Mouse (Mus musculus) neutrophil, adult 5-6 weeks (primary cell): Measurements from ENCODE around the gene Pbx1. TPM values are rescaled to one million over a fixed set of nuclear protein-coding genes. Genes with fewer than 3 reads are reported as not detected.

Source experiments
- ATAC-seq: fragments of 151-379, 151-347 bp; 2 replicates; pipeline ENCODE4 v1.8.0; 2017; ENCODE audit warnings: mild to moderate bottlenecking, moderate TSS enrichment; ENCODE audit not compliant: insufficient number of reproducible peaks, poor library complexity, low FRiP score, severe bottlenecking; ENCODE audit errors: extremely low read depth
- total RNA-seq: library from RNA; stranded (forward); fragments of 200-1000 nt; gene quantifications from 2 replicates; pipeline ENCODE4 v1.2.3, GENCODE M21; 2017

Pbx1 gene
- total RNA-seq, 1 experiment from 2014 or later, result 40.4 TPM

GRCm38 (mm10) chr1:168323436-168324108, 108.5 kb downstream of the Pbx1 start:
- no peak for ATAC-seq

GRCm38 (mm10) chr1:168322892-168323291, 109.2 kb downstream of the Pbx1 start:
- ATAC-seq, result no peak

GRCm38 (mm10) chr1:168319695-168320094, 112.4 kb downstream of the Pbx1 start:
- ATAC-seq, result no peak

DNA sequence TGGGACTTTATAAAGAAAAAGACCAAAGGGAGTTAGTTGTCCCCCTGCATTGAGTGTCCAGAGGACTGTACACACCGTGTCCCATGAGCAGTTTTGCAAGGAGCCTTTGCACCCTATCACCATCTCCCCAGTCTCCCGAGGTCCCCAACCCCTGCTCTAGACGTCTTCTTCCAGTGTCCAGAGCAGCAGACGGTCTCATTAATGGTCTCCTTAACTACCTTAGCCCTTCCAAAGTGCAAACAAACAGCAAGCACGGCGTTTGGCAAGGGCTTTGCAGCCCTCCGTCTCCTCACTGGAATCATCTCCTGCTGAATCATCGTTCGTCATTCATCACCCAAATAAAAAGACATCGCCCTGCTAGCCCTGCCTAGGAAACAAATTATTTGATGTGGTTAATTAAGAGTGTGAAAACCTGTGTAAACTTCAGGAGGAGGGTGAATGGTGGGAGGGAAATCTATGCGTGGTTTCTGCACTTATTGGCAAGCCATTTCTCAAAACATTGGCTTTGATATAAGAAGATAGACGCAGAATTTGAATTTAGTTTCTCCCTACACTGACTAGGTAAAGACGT, 113.1 kb downstream of the Pbx1 start:
- ATAC-seq, result no peak

DNA sequence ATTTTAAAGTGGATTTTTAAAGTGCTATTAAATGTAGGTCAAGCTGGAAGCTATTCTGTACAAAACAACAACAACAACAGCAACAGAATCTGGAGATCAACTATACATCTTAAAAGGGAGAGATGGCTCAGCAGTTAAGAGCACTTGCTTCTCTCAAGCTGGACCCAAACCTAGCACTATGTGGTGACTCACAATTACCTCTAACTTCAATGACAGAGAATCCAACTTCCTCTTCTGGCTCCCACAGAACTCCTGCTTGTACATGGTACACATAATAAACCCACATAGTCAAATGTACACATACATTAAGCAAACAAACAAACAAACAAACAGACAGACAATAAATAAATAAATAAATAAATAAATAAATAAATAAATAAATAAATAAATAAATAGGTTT, 118.3 kb downstream of the Pbx1 start:
- ATAC-seq, result peak; percentile 69; the same call in 1 of the 2 replicates

DNA sequence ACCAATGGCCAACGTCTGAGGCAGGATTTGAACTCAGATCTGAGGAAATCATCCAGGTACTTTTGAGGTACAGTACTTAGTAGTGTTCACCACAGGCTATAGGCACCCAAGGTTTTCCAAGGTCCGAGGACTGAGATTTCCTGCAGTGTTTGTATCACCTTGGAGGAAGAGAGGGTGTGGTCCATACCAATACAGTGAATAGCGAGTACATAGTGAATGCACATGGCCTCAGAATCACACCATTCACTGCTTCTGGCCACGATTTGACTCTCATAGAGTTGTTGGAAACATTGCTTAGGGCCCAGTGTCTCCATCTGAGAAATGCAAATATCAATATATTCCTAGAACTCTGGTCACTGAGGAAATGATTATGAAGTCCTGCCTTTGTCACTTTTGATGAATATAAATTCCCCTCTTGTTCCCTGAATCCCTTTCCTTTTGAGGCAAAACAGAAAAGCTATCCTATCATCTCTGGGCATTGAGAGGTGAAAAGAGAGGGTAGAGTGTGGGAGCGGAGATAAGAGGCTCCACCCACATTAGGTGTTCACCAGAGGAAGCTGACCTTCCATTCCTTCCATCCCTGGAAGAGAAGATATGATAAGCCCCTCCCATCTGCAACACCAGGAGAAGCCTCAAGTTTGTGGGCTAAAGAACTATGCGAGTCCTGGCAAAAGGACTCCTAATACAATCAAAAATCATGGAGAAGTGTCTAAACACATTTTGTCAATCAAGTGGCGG, 119.2 kb downstream of the Pbx1 start:
- no peak for ATAC-seq

DNA sequence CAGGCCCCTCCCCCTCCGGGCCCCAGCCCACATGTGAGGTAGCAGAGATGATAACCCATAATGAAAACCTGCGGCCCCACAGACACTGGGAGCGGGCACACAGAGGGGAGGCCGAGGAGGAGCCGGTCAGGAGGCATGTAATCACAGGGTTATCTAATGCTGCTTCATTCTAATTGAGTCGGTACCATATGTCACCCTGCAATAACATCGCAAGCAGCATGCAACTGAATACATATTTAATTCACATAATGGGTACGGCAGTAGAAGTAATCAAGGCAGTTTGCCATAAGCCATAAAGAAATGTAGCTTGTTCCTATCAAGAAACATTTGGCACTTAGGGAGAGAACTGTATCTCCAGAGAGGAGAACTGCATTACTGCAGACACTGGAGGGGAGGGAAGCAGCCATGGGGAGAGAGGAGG, 123.0 kb downstream of the Pbx1 start:
- no peak for ATAC-seq

- no peak for ATAC-seq
These were observed 124.5 kb downstream of the Pbx1 start for GRCm38 (mm10) chr1:168307275-168308182.

GRCm38 (mm10) chr1:168300505-168300904, 131.6 kb downstream of the Pbx1 start:
- no peak for ATAC-seq

GRCm38 (mm10) chr1:168299928-168300365, 132.1 kb downstream of the Pbx1 start:
- no peak for ATAC-seq

GRCm38 (mm10) chr1:168299181-168299580, 132.9 kb downstream of the Pbx1 start:
- no peak for ATAC-seq

- no peak for ATAC-seq
These were observed 135.8 kb downstream of the Pbx1 start for GRCm38 (mm10) chr1:168296290-168296689.

GRCm38 (mm10) chr1:168295782-168296181, 136.3 kb downstream of the Pbx1 start:
- ATAC-seq, result no peak

GRCm38 (mm10) chr1:168293673-168294072, 138.4 kb downstream of the Pbx1 start:
- no peak for ATAC-seq

- ATAC-seq, result no peak
These were observed 140.0 kb downstream of the Pbx1 start for GRCm38 (mm10) chr1:168292106-168292505.

- ATAC-seq, result no peak
These were observed 140.4 kb downstream of the Pbx1 start for GRCm38 (mm10) chr1:168291643-168292040.

DNA sequence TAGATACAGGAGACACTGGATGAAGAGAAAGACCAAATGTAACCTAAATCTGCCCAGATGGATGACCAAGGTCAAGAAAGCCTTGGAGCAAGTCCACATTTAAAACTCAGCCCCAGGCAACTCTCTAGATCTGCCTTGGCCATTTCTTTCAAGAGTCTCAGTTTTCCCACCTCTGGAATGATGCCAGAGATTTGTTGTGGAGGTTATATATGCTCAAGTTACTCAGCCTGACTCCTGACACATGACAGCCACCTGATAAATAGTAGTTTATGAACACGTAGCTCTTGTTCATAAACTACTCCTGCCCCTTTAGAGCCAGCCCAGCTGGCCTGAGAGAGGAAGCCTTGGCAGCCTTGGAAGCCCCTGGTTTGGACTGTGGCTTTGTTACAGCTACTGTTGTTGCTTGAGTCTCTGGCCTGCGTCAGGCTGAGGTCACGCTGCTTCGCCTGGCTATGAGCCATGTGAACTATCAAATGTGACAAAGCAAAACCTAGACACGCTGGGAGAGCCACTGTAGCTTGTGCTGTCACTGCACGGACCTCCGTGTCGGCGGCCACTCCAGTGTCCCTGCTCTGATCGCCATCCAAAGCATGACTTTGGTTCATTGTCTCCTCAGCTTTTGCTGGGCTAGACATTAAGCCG, 140.9 kb downstream of the Pbx1 start:
- no peak for ATAC-seq

DNA sequence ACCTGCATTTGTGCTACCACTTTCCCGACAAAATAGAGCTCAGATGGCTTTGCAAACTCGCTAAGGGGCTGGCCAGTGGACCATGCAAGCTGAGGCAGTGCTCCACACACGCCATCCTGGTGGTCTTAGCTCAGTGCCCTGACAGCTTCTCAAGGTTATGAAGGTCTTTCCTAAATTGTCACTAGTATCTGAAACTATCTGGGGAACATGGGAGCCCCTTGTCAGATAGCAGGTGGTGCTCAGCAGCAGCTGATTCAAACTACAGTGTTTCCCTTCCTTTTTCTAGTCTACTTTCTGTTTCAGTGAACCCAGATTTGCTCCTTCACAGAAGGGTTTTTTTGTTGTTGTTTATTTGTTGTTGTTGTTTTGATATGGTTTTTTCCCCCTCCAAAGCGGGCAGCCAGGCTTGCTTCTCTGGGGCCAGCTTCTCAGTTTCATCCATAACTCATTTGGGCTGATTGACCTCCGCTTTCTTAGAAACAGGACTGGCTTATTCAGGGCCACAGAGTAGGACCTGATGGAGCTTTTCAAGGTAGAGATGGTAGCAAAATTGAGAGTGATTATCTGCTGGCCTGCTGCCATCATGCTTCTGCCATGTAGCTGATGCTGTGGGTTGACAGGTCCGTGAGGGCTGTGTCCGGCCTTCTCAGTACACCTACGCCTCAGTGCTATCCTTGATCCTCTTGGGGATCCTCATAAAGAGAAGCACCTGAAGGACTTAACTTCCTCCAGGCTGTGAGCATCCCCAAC, 141.7 kb downstream of the Pbx1 start:
- no peak for ATAC-seq
